Mouse (Mus musculus) kidney, adult 11 months (tissue): ENCODE results near the gene Clec16a.

Source experiments
- DNase-seq: peaks from one replicate; pipeline ENCODE4 v3.0.0; 2022

The Clec16a gene

DNA sequence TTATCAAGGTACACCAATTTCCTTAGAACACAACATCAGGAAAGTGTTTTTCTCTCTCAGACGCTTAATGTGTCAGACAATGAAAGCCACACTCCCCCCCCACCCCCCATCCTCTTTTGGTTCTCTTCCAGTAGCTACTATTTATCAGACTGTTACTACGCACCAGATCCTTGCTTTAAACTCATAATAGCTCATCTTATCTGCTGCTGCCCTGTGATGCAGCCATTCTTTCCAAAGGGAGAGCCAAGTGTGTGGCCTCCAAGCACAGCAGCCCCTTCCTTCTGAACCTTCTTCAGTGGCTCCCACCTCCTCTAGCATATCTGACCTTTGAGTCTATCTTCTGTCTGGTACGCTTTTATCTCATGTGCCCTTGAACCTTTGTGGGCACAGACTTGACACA, 145.3 kb downstream of the Clec16a start:
- no peak for DNase-seq

GRCm38 (mm10) chr16:10691705-10692104, 146.6 kb downstream of the Clec16a start:
- no peak for DNase-seq

- no peak for DNase-seq
Observed at GRCm38 (mm10) chr16:10692848-10693247, 147.7 kb downstream of the Clec16a start.

GRCm38 (mm10) chr16:10693424-10693823, 148.3 kb downstream of the Clec16a start:
- no peak for DNase-seq

DNA sequence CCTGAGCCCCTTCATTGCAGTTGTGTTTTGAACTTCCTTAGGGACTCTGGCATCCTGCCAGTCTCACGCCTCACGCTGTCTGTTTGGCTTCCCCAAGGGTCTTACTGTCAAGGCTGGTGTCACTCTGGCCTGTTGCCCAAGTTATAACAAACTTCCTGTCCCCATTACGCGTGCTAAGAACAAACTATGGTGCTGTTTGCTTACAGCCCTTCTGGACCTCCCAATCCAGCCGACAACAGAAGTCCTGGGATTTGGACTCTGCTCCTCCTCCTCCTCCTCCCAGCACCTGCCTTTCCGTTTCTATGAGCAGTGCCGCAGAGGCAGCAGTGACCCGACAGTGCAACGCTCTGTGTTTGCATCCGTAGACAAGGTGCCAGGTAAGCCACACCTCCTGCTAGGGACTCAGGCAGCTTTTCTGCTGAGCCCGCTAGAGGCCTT, 149.3 kb downstream of the Clec16a start:
- peak; percentile 49 for DNase-seq

DNA sequence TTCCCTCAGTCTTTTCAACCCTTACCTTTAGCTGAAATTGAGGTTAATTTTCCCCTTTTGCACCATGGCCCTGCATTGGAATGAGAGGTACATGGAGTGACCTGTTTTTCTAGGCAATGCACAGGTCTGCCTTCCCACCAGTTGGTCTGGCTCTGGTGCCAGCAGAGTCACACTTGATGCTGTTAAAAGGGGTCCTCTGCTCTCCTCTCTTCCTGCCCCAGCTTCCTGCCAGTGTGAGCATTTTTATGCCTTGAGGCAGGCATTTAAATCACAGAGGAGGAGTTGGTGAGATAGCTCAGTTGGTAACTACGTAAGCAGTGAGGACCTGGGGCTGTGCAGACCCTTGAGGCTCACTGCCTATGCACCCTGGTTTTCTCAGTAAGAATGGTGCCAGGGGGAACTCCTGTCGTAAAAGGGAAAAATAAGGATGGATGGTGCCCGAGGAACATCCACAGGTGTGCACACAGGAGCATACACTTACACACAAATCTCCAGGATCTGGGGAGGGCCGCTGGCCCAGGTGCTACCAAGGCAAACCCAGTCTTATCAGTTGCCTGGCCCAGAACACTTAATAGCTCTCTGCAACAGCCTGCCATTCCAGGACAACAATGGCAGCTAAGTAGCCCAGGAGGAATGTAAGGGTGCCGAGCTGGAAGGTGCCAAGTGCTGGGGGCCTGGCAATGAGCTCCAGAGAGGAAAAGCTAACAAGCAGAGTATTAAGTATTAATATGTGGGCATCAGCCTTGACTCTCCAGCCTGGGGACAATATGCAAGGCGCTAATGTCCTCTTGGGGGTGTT, 152.9 kb downstream of the Clec16a start:
- no peak for DNase-seq

DNA sequence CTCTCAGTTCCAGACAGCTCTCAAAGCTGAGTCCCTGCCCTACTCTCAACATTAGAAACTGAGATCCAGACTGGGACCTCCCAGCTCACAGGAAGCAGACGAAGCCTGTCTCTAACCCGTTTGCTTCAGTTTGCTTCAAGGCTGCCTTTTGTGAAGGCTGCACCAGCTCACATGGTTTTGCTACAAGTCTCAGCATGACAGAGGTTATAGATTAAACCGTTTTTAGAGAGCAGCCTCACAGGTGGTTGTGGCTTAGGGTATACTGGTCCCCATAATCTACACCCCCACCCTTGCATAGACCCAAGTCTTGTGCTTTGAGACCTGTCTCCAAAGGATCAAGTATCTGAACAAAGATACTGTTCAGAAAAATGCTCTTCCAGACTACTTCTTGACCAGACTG, 154.2 kb downstream of the Clec16a start:
- DNase-seq: no peak

- no peak for DNase-seq
Observed at GRCm38 (mm10) chr16:10700160-10700559, 155.0 kb downstream of the Clec16a start.

DNA sequence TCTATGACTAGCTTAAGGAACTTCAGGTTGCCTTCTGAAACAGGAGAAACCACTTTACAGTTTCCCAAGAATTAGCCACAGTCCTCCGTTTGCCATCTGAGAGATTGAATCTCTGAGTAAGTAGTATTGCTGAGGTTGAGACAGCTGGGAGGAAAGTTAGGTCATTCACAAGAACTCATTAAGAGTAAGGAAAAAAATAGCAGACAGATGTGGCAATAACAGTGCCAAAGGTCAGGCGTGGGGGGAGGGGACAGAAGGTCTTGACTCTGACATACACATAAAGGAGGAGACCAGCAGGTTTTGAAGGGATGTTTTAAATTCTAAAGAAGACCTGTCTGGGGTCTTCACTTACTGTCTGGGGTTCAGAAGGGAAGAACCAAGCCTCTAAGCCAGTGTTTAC, 157.3 kb downstream of the Clec16a start:
- no peak for DNase-seq

- DNase-seq: no peak
Observed at GRCm38 (mm10) chr16:10703932-10704331, 158.8 kb downstream of the Clec16a start.

DNA sequence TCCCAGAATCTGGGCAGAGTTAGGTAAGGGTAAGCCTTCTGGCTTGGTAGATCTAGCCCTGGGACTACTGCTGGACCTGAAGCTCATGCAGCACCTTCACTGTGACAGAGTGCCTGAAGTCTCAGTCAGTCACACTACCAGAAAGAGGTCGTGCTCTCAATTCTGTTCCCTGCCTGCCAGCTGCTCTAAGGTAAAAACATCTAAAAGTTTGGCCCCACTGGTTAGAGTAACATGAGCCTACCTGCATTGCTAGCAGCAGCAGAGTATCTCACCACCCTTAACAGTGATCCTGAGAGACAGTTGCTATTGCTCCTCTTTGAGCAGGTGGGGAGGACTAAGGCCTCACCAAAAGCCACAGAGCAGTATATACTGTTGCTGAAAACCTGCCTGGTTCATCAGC, 160.3 kb downstream of the Clec16a start:
- DNase-seq: no peak

DNA sequence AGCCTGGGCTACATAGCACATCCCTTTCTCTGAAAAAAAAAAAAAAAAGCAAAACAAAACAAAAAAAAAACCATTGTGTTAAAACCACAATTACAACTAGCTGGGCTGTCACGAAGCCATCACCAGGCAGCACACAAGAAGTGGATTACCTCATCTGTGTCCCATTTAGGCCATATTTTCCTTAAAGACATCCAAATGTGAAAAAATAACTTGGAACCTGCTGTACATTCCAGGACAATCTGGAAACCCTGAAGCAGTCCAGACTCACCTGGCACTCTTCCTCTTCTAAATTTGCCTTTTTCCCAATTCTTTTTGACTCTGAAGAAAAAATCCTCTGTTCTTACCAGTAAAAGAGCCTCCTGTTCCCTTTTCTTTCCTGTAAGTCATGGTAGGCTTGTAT, 166.4 kb downstream of the Clec16a start:
- no peak for DNase-seq

DNA sequence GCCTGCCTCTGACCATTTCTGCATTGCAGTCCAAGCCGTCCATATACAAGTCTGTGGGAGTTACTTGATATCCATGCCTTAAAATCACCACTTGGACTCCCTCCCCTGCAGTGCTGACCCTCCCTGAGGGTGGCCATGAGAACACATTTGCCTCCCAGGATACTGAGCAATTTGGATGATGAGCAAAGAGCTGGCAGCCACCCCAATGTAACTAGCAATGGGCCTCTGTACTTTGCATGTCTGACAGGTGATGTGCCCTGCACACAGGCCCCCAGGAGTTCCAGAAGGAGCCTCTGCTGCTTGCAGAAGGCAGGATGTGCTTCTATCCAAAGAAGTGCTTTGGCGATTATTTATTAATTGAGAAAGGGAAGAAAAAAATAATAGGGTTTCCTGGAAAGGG, 167.9 kb downstream of the Clec16a start:
- DNase-seq: no peak

GRCm38 (mm10) chr16:10713441-10714239, 168.5 kb downstream of the Clec16a start:
- DNase-seq: peak; percentile 29

- no peak for DNase-seq
Observed at GRCm38 (mm10) chr16:10715211-10715610, 170.1 kb downstream of the Clec16a start.

DNA sequence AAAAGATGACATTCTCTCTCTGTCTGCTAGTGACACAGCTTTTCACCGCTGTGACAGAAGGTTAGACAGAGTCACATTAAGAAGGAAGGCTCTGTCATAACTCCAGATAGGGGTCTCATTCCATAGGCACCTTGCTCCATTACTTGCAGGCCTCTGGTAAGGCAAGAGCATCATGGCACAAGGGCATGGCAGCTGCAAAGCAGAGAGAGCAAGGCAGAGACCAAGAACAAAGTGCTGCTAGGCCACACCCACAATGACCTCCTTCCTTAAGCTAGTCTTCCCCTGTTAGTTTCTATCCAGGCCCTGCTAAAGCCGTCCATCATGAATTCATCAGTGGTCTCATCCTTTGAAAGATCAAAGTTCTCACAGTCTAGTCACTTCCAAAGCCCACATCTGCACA, 170.5 kb downstream of the Clec16a start:
- no peak for DNase-seq

GRCm38 (mm10) chr16:10716696-10717095, 171.6 kb downstream of the Clec16a start:
- no peak for DNase-seq

DNA sequence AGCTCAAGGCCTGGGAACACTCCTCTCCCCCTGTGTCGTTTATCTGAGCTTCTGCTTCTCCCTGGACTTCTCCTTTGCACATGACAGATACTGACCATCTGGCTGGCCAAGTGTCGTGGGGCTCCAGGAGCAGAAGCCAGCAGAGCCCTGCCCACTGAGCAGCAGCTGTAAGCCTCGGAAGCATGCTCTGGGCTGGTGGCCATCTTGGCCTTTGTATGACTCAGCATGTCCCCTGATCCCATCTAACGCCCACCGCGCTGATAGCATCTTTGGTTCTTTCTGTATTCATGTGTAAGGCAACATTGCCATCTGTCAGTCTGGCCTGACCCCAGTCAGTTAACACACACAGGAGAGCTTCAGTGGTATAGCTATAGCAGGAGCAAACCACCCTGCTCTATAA, 174.8 kb downstream of the Clec16a start:
- DNase-seq: no peak

DNA sequence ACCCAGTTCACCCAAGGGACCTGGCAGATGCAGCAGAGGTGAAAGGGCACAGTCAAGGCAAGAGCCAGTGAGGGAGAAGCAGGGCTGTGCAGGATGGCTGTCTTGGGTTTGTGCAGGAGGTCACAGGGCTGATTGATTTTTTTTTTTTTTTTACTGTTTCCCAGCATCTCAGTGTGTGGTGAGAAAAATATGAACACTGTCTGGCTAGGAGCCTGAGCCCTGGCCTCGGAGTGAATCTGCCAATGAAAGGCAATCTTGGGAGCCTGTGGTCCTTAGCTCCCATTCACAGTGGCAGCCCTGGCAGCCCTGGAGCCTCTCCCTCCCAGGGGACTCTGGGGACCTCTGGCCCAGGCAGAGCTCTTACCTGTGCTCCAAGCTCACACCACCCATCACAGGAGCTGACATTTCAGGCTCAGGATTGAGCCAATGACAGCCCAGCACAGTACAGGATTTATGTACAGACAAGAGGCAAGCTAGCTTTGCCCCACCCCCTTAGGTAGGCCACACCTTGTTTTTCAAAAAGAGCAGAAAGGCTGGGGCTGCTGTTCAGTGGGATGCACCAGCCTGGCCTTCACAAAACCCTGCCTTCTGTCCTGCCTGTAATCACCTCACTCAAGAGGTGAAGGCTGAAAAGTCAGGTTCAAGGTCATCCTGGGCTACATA, 177.9 kb downstream of the Clec16a start:
- no peak for DNase-seq

DNA sequence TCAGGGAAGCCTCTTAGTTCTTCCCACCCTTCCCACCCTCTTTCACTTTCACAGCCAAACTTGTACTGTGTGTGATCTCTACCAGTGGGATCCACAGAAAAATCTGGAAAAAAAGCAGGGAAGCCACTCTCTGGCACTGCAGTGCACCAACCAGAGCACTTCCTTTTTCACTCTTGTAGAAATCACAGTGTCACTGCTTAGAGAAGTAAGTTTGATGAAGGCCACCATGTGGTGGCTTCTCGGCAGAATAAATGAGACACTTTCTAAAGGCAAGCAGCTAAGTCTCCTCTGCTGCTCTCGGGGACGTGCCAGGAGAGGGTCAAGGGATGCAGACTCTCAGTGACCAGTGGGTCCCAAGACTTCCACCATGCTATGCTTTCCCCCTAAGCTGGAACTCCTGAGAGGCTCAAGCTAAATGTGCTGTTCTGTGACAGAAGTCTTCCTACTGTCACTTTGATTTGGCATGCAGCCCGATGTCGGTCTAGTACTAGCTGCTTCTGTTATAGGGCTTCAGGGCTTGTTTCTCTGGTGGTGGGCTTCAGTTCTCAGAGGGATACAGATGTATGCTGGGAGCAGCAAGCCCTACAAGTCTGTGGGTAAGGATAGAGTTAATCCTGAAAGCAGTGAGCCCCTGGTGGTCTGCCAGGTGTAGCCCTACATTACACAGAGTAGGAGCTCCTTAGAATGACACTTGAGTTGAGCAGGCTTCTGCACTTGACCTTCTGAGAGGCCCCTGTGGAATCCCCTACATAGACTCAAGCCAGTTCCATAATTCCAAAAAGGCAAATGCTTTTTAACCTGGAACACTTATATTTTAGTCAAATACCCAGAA, 178.9 kb downstream of the Clec16a start:
- DNase-seq: no peak

DNA sequence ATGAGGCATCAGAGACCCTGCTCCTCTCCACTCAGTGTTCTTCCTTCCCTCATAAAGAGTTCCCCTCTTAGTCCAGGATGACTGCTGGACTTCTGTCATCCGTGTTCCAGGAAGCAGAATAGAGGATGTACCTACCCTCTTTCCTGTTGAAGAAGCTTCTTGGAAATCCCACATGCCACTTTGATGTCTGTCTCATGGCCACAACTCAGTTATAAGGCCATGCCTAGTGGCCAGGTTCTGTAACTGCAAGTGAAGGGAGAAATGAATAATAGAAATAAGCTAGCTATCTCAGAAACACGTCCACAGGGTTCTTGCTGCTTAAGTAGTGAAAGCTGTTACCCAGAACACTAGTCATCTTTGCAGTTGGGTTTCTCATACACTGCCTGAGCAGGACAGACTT, 180.0 kb downstream of the Clec16a start:
- no peak for DNase-seq

GRCm38 (mm10) chr16:10727630-10728029, 182.5 kb downstream of the Clec16a start:
- DNase-seq: no peak

DNA sequence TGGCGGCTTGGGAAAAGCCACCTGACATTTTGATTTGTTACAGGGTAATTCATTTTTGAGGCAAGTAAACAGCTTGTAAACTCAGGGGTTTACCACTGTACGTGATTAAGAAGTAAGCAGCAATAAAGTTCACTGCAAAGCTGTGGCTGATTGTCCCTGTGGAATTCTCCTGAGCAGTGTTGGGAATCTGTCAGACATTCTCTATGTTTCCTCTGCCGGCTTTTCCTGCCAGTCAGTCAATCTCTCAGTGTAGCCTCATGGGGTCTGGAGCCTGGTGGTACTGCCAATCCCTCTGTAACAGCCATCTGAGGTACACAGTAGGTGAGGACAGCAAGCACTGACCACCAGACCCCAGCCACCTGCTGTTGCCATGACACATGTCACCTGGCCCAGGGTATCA, 183.7 kb downstream of the Clec16a start:
- no peak for DNase-seq
